In genomic region chr4:35225141-35225733, GRCm38 (mm10) we compare ENCODE assay signal across 8 mouse cellular contexts. TPM values are rescaled to one million over a fixed set of nuclear protein-coding genes. Genes with fewer than 3 reads are reported as not detected.
A peak's percentile ranks its signal among the peaks of the same experiment; 100 is the strongest.
DNase-seq lines count a peak whose midpoint lies in the region; ATAC-seq and TF ChIP-seq lines count a peak whose summit lies in the region.

No protein-coding gene starts in this region.

- peak overlapping the region; percentile 68 for H3K4me3 ChIP-seq in embryonic fibroblast, embryonic 13.5 days (ENCODE audit: insufficient read depth, low read length)
- peak overlapping the region; percentile 72 for H3K4me3 ChIP-seq in intestine, embryonic 14.5 days (ENCODE audit: low read depth, low read length)
- H3K4me3 ChIP-seq in lung, embryonic 16.5 days (ENCODE audit: low read length): peak overlapping the region; percentile 88

- H3K27ac ChIP-seq in embryonic fibroblast, embryonic 13.5 days (ENCODE audit: insufficient read depth, low read length): no peak overlapping the region
- peak overlapping the region; percentile 19; the same call in 1 of the 2 replicates for H3K27ac ChIP-seq in intestine, embryonic 14.5 days (ENCODE audit: low read depth)
- H3K27ac ChIP-seq in lung, embryonic 16.5 days (ENCODE audit: low read length): 0 out of 2 replicates have a peak overlapping the region, but pooled peaks have one; percentile 80

- peak overlapping the region; percentile 92 for H3K4me2 ChIP-seq in intestine, embryonic 14.5 days (ENCODE audit: low read length)
- H3K4me2 ChIP-seq in lung, embryonic 16.5 days (ENCODE audit: low read depth, low read length): peak overlapping the region; percentile 85

- H3K36me3 ChIP-seq in intestine, embryonic 14.5 days (ENCODE audit: control insufficient read depth, insufficient read depth, low read length): no peaks in the 10 kb centered on the region
- H3K36me3 ChIP-seq in lung, embryonic 16.5 days (ENCODE audit: control insufficient read depth, insufficient read depth, low read length): no peaks in the 10 kb centered on the region

- no peaks in the 10 kb centered on the region for H3K9me3 ChIP-seq in intestine, embryonic 14.5 days (ENCODE audit: control insufficient read depth, low read length)
- H3K9me3 ChIP-seq in lung, embryonic 16.5 days (ENCODE audit: control insufficient read depth, low read length): no peaks in the 10 kb centered on the region

- H3K27me3 ChIP-seq in intestine, embryonic 14.5 days (replicated peaks; ENCODE audit: control insufficient read depth, insufficient read depth, low read length): no peaks in the 10 kb centered on the region
- no peaks in the 10 kb centered on the region for H3K27me3 ChIP-seq in lung, embryonic 16.5 days (ENCODE audit: control insufficient read depth, insufficient read depth, low read depth, low read length)

- peak; percentile 75 for ATAC-seq in intestine, embryonic 14.5 days (replicated peaks; ENCODE audit: low FRiP score, low TSS enrichment, low read depth)
- ATAC-seq in lung, embryonic 16.5 days (ENCODE audit: low read depth): peak; percentile 51
- ATAC-seq in megakaryocyte-erythroid progenitor cell, adult 5-6 weeks (replicated peaks; ENCODE audit: low FRiP score, low TSS enrichment, poor library complexity, severe bottlenecking): no peak

- peak; percentile 34 for DNase-seq in kidney, adult 18-20 months
- no peak for DNase-seq in kidney, postnatal 4 days
- peak; percentile 25 for DNase-seq in ES-CJ7 (ENCODE audit: low read depth, low spot score)
- no peak for DNase-seq in intestine, embryonic 14.5 days (ENCODE audit: low spot score)
- peak; percentile 6 for DNase-seq in ovary, postnatal 10 days (ENCODE audit: low spot score)

- H3K4me1 ChIP-seq in embryonic fibroblast, embryonic 13.5 days (ENCODE audit: control insufficient read depth, insufficient read depth, low read length): peaks cover 3% of the 10 kb centered on the region
- H3K4me1 ChIP-seq in intestine, embryonic 14.5 days (replicated peaks; ENCODE audit: control insufficient read depth, insufficient read depth, low read length): 0 out of 2 replicates have a peak, but pooled peaks cover 4% of the 10 kb centered on the region
- 0 out of 2 replicates have a peak, but pooled peaks cover 2% of the 10 kb centered on the region for H3K4me1 ChIP-seq in lung, embryonic 16.5 days (replicated peaks; ENCODE audit: control insufficient read depth, insufficient read depth, low read length)

- 1% methylated on average over 34 of the region's 40 CpGs for WGBS in intestine, embryonic 14.5 days
- under 1% methylated on average over 40 of the region's 40 CpGs for WGBS in lung, embryonic 16.5 days

- no peak for TF ChIP-seq CTCF in embryonic fibroblast, embryonic 13.5 days (IDR thresholded peaks at IDR 0.05; ENCODE audit: borderline replicate concordance, insufficient read depth, low read length)

- peak overlapping the region; percentile 68 for H3K9ac ChIP-seq in intestine, embryonic 14.5 days (ENCODE audit: low read length)
- peak overlapping the region; percentile 84 for H3K9ac ChIP-seq in lung, embryonic 16.5 days (ENCODE audit: low read length)

- TF ChIP-seq POLR2A in embryonic fibroblast, embryonic 13.5 days (IDR thresholded peaks at IDR 0.05; ENCODE audit: low read depth, low read length): no peak

RNA-seq across cellular contexts. Expression of gene C9orf72, which starts 0.7 kb away (rescaled TPM):
- polyA plus RNA-seq in embryonic fibroblast, embryonic 13.5 days (2011; ENCODE audit: insufficient read length, low read depth, missing spikeins): 18.4 and 22.2 TPM in 2 replicates
- polyA plus RNA-seq in intestine, embryonic 14.5 days (2014; fragmentation: Nextera tagmentation; extraction: Ambion mirVana): 11.7 and 15.1 TPM in 2 replicates
- 12.7 and 12.8 TPM in 2 replicates for polyA plus RNA-seq in lung, embryonic 16.5 days (2015; fragmentation: Nextera tagmentation; extraction: Ambion mirVana)
- 11.0 and 23.3 TPM in 2 replicates for total RNA-seq in megakaryocyte-erythroid progenitor cell, adult 5-6 weeks (2014; fragmentation: Nextera tagmentation)
- 9.1 and 13.8 TPM in 2 replicates for total RNA-seq in megakaryocyte-erythroid progenitor cell, adult 5-6 weeks (2017)

Comparison
In these comparisons a context has a peak if more than half of its experiments do, and no peak if none do; other contexts are left out.
1. DNase-seq: peak in kidney, adult 18-20 months (single experiment), ES-CJ7 (single experiment) and ovary, postnatal 10 days (single experiment); none in kidney, postnatal 4 days (0 of 2) and intestine, embryonic 14.5 days (single experiment).
2. Peak in every context shown above with its lines, with median percentiles within 50 percentile points of each other: H3K4me3 ChIP-seq.